Mouse (Mus musculus) heart, adult 8-10 months (tissue): ENCODE results near the gene Col27a1. TPM values are rescaled to one million over a fixed set of nuclear protein-coding genes. Genes with fewer than 3 reads are reported as not detected.

Source experiments
- DNase-seq: peaks from one replicate; pipeline ENCODE4 v3.0.0; 2022; ENCODE audit warnings: low spot score
- total RNA-seq, 4 experiments: library from RNA; stranded (reverse); gene quantifications; 2 replicates each; pipeline ENCODE4 v1.2.4; 2022

The Col27a1 gene
- total RNA-seq, 4 experiments from 2014 or later = 1.1 to 1.5 (median 1.4) TPM

- no peak for DNase-seq
Observed at GRCm38 (mm10) chr4:63225373-63225772, 11.6 kb downstream of the Col27a1 start.

GRCm38 (mm10) chr4:63226164-63226882 is 12.5 kb downstream of the Col27a1 start:
- DNase-seq = no peak

GRCm38 (mm10) chr4:63226883-63227235 is 13.1 kb downstream of the Col27a1 start:
- no peak for DNase-seq

GRCm38 (mm10) chr4:63228943-63229342 is 15.1 kb downstream of the Col27a1 start:
- no peak for DNase-seq

GRCm38 (mm10) chr4:63229991-63230581 is 16.3 kb downstream of the Col27a1 start:
- peak; percentile 60 for DNase-seq

GRCm38 (mm10) chr4:63231121-63231520 is 17.3 kb downstream of the Col27a1 start:
- peak; percentile 66 for DNase-seq

- no peak for DNase-seq
Observed at GRCm38 (mm10) chr4:63232542-63233020, 18.8 kb downstream of the Col27a1 start.

- no peak for DNase-seq
Observed at GRCm38 (mm10) chr4:63233557-63234452, 20.0 kb downstream of the Col27a1 start.

GRCm38 (mm10) chr4:63234852-63235251 is 21.0 kb downstream of the Col27a1 start:
- DNase-seq = no peak

- DNase-seq = no peak
Observed at GRCm38 (mm10) chr4:63236235-63236634, 22.4 kb downstream of the Col27a1 start.

- no peak for DNase-seq
Observed at GRCm38 (mm10) chr4:63237225-63237624, 23.4 kb downstream of the Col27a1 start.

- no peak for DNase-seq
Observed at GRCm38 (mm10) chr4:63238141-63238540, 24.3 kb downstream of the Col27a1 start.

- DNase-seq = no peak
Observed at GRCm38 (mm10) chr4:63238722-63239121, 24.9 kb downstream of the Col27a1 start.

GRCm38 (mm10) chr4:63241031-63241430 is 27.2 kb downstream of the Col27a1 start:
- DNase-seq = no peak

- no peak for DNase-seq
Observed at GRCm38 (mm10) chr4:63247991-63248390, 34.2 kb downstream of the Col27a1 start.

- DNase-seq = no peak
Observed at GRCm38 (mm10) chr4:63248951-63249350, 35.1 kb downstream of the Col27a1 start.

- DNase-seq = no peak
Observed at GRCm38 (mm10) chr4:63251760-63252159, 38.0 kb downstream of the Col27a1 start.

GRCm38 (mm10) chr4:63253716-63254115 is 39.9 kb downstream of the Col27a1 start:
- peak; percentile 54 for DNase-seq

- DNase-seq = no peak
Observed at GRCm38 (mm10) chr4:63254151-63254550, 40.3 kb downstream of the Col27a1 start.

GRCm38 (mm10) chr4:63256371-63256770 is 42.6 kb downstream of the Col27a1 start:
- DNase-seq = no peak

- DNase-seq = no peak
Observed at GRCm38 (mm10) chr4:63257346-63257745, 43.5 kb downstream of the Col27a1 start.

GRCm38 (mm10) chr4:63258096-63258495 is 44.3 kb downstream of the Col27a1 start:
- no peak for DNase-seq
